Mouse (Mus musculus): ENCODE measurements around the gene Sin3a. TPM values are rescaled to one million over a fixed set of nuclear protein-coding genes. Genes with fewer than 3 reads are reported as not detected.

The Sin3a gene
- polyA plus RNA-seq, 1 experiment from 2014 or later: 53.9 TPM

DNA sequence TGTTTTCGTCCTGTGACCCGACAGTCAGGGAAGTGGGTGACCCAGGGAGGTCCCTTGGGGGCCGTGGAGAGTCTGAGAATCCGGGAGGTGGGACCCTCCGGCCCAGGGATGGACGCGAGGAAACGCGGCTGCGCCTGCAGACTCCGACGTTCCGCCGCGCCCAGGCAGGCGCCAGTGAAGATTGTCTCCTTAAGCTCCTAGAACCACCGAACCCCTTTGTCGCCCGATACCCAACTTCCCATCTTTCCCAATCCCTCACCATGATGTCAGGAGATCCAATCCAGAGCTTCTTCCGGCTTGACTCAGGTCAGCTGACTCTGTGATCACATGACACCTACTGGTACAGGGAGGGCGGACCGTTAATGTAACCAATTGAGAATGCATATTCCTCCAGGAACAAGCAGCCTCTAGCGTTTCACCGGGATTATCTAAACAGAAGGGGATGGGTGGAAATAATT lies 86.2 kb downstream of the Sin3a start, which contains the start of gene Commd4:
Gene Commd4 (minus strand): TSS at position 319 of the 458 bp plus-strand sequence.
- DNase-seq (ENCODE audit: extremely low spot score, low spot score): peak; percentile 93
- peak within 1 kb of the TSS; percentile 91 for H3K4me3 ChIP-seq

DNA sequence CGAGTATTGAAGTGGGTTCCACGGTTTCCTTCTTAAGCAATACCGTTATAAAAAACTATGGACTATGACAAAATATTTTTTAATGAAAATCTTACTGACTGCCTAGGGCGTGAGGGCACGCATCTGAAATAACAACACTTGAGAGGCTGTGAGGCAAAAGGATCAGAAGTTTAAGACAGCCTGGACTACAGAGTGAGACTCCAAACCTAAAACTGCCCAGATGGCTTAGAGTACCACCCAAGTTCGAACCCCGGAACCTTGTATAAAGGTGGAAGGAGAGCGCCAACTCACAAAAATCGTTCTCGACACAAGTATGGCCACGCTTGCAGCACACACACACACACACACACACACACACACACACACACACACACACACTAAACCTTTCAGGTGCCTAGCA lies 86.7 kb downstream of the Sin3a start:
- peak overlapping the region; percentile 91 for H3K4me3 ChIP-seq
- peaks cover 3% of the 10 kb centered on the region; the same call in 1 of the 2 replicates for H3K27me3 ChIP-seq (ENCODE audit: poor library complexity, severe bottlenecking)
- H3K4me1 ChIP-seq: peaks cover 19% of the 10 kb centered on the region
- peak overlapping the region; percentile 88 for H3K27ac ChIP-seq
- no peak for DNase-seq (ENCODE audit: extremely low spot score, low spot score)
- WGBS: 40% methylated on average over 11 of the region's 11 CpGs
- H3K36me3 ChIP-seq (replicated peaks): peaks cover 19% of the 10 kb centered on the region
- H3K9me3 ChIP-seq: no peaks in the 10 kb centered on the region

More for the DNA sequence above, 86.2 kb downstream of the Sin3a start, which contains the start of gene Commd4:
- H3K9me3 ChIP-seq: no peaks in the 10 kb centered on the region
- H3K27me3 ChIP-seq (ENCODE audit: poor library complexity, severe bottlenecking): peaks cover 3% of the 10 kb centered on the region; the same call in 1 of the 2 replicates
- under 1% methylated on average over 24 of the region's 24 CpGs for WGBS
- H3K27ac ChIP-seq: peak within 1 kb of the TSS; percentile 88
- peaks cover 19% of the 10 kb centered on the region for H3K36me3 ChIP-seq (replicated peaks)
- peaks cover 19% of the 10 kb centered on the region for H3K4me1 ChIP-seq

DNA sequence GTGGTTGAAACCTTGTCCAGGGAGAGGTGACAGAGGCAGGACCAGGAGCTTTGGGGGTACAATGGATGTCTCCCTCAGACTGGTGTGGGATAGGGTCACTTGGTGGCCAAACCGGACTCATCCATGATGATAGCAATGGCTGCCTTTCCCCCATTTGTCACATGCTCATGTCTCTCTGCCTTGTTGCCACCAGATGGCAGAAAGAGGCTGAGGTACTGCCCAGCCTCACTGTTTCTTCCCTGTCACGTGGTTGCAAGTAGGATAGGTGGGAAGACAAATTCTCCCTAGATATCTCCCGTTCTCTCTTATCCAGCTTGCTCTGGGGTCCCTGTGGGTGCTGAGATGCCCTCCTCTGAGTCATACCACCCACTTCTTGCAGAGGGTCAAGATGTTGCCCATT lies 90.7 kb downstream of the Sin3a start:
- Histone ChIP-seq H3K4me3 (no peak overlapping the region), H3K27me3 (ENCODE audit: poor library complexity, severe bottlenecking) (peaks cover 3% of the 10 kb centered on the region; the same call in 1 of the 2 replicates), H3K9me3 (no peaks in the 10 kb centered on the region), H3K4me1 (peaks cover 10% of the 10 kb centered on the region), H3K27ac (no peak overlapping the region), H3K36me3 (replicated peaks) (no peaks in the 10 kb centered on the region)
- no peak for DNase-seq (ENCODE audit: extremely low spot score, low spot score)
- 33% methylated on average over 3 of the region's 3 CpGs for WGBS

DNA sequence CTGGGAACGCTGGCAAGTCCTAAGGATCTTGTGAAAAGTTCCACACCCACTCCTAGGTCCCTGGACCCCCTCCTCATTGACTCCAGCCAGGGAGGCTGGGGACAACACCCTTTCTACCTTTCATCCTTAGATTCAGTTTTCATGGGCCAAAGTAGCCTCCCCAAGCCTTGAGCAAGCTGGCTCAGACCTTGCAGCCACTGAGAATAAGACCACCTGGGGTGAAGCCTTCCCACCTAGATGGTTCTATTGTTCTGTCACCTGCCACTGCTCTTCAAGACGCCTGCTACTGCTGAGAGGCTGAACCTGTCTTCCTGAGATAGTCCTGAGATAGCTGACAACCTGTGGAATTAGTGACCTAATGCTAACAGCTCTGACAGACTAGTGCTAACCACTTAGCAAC lies 91.3 kb downstream of the Sin3a start:
- Histone ChIP-seq H3K4me1 (peaks cover 6% of the 10 kb centered on the region), H3K36me3 (replicated peaks) (no peaks in the 10 kb centered on the region), H3K27me3 (ENCODE audit: poor library complexity, severe bottlenecking) (peaks cover 3% of the 10 kb centered on the region; the same call in 1 of the 2 replicates), H3K9me3 (no peaks in the 10 kb centered on the region), H3K4me3 (no peak overlapping the region), H3K27ac (no peak overlapping the region)
- 40% methylated on average over 2 of the region's 2 CpGs for WGBS
- no peak for DNase-seq (ENCODE audit: extremely low spot score, low spot score)

DNA sequence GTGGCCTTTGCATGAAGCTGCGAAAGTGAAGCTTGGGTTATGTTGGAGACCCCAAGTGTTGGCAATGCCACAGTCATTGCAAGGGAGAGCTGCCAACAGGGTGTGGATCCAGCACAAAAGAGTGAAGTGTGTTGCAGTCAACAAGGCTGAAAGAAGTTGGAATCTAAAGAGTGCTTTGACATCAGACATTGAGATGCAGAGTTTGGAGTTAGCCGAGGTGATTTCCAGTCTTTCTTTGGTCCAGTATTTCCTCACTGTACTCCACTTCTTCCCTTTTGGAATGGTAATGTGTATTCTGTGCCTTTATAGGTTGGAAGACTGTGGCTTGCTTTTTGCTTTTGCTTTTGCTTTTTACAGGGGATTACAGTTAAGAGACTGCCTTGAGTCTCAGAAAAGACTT lies 94.3 kb downstream of the Sin3a start:
- H3K4me3 ChIP-seq: no peak overlapping the region
- DNase-seq (ENCODE audit: extremely low spot score, low spot score): no peak
- no peaks in the 10 kb centered on the region for H3K27me3 ChIP-seq (ENCODE audit: poor library complexity, severe bottlenecking)
- H3K9me3 ChIP-seq: no peaks in the 10 kb centered on the region
- 93% methylated on average over 2 of the region's 2 CpGs for WGBS
- H3K36me3 ChIP-seq (replicated peaks): no peaks in the 10 kb centered on the region
- no peaks in the 10 kb centered on the region for H3K4me1 ChIP-seq
- no peak overlapping the region for H3K27ac ChIP-seq

DNA sequence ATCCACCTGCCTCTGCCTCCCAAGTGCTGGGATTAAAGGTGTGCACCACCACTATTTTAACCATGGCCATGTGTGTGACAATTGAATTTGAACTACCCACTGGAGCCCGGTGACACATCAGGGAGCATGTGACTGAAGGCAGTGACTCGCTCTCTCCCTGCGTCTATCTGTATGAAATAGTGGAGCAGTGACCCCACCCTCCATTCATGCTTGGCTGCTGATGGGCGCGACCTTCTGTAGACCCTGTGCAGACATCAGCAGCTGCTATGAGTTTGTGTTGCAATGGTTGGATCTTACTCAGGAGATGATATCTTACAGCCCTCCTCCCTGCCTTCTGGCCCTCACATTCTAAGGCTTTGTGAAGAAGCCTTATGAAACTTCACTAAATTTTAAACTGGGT lies 96.6 kb downstream of the Sin3a start:
- H3K4me3 ChIP-seq: no peak overlapping the region
- WGBS: 85% methylated on average over 5 of the region's 5 CpGs
- no peak overlapping the region for H3K27ac ChIP-seq
- no peaks in the 10 kb centered on the region for H3K9me3 ChIP-seq
- no peaks in the 10 kb centered on the region for H3K27me3 ChIP-seq (ENCODE audit: poor library complexity, severe bottlenecking)
- H3K4me1 ChIP-seq: no peaks in the 10 kb centered on the region
- H3K36me3 ChIP-seq (replicated peaks): no peaks in the 10 kb centered on the region
- no peak for DNase-seq (ENCODE audit: extremely low spot score, low spot score)

Other genes with a start within 250 kb of the Sin3a start
- not detected in 2 replicates for gene Odf3l1, start 207.4 kb upstream of the Sin3a start, polyA plus RNA-seq (2016; fragmentation: Nextera tagmentation; extraction: Ambion mirVana)
- gene Cspg4, start 207.0 kb upstream of the Sin3a start, polyA plus RNA-seq (2016; fragmentation: Nextera tagmentation; extraction: Ambion mirVana): 0.88 and 1.1 TPM in 2 replicates
- gene Snx33, start 143.7 kb upstream of the Sin3a start, polyA plus RNA-seq (2016; fragmentation: Nextera tagmentation; extraction: Ambion mirVana): 8.6 and 9.9 TPM in 2 replicates
- gene Imp3, start 134.6 kb upstream of the Sin3a start, polyA plus RNA-seq (2016; fragmentation: Nextera tagmentation; extraction: Ambion mirVana): 62.6 and 72.1 TPM in 2 replicates
- gene Snupn, start 121.2 kb upstream of the Sin3a start, polyA plus RNA-seq (2016; fragmentation: Nextera tagmentation; extraction: Ambion mirVana): 28.9 and 29.3 TPM in 2 replicates
- 17.7 and 20.2 TPM in 2 replicates for gene Ptpn9, start 77.1 kb upstream of the Sin3a start, polyA plus RNA-seq (2016; fragmentation: Nextera tagmentation; extraction: Ambion mirVana)
- gene Man2c1, start 58.6 kb downstream of the Sin3a start, polyA plus RNA-seq (2016; fragmentation: Nextera tagmentation; extraction: Ambion mirVana): 63.3 and 68.8 TPM in 2 replicates
- gene Neil1, start 76.3 kb downstream of the Sin3a start, polyA plus RNA-seq (2016; fragmentation: Nextera tagmentation; extraction: Ambion mirVana): 5.6 and 6.0 TPM in 2 replicates
- gene Commd4, start 86.3 kb downstream of the Sin3a start, polyA plus RNA-seq (2016; fragmentation: Nextera tagmentation; extraction: Ambion mirVana): 106 and 111 TPM in 2 replicates
- gene Trcg1, start 164.5 kb downstream of the Sin3a start, polyA plus RNA-seq (2016; fragmentation: Nextera tagmentation; extraction: Ambion mirVana): 0.05 TPM in 1 of 2 replicates, not detected in the other
- 14.8 and 15.6 TPM in 2 replicates for gene 1700017B05Rik, start 190.6 kb downstream of the Sin3a start, polyA plus RNA-seq (2016; fragmentation: Nextera tagmentation; extraction: Ambion mirVana)